Mouse (Mus musculus): ENCODE data around the gene Nelfcd. TPM values are rescaled to one million over a fixed set of nuclear protein-coding genes. Genes with fewer than 3 reads are reported as not detected.

Gene Nelfcd
- total and polyA plus RNA-seq, 2 experiments from 2014 or later: 72.6 to 93.8 TPM

DNA sequence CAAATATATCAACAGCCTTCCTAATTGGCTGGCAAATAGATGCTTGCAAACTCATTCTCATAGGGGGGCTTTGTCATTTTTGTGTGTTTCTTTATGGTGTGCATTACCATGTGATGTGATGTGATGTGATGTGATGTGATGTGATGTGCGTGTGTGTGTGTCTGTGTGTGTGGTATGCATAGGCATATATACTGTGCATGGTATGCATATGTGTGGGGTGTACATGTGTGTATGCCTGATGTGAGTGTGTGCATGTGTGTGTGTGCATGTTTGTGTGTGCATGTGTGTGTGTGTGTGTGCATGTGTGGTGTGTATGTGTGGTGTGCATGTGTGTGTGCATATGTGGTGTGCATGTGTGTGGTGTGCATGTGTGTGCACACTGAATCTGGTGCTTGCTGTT, 18.5 kb upstream of the Nelfcd start:
- 95% methylated on average over 1 of the region's 1 CpGs for WGBS
- no peak for DNase-seq (ENCODE audit: low spot score)

DNA sequence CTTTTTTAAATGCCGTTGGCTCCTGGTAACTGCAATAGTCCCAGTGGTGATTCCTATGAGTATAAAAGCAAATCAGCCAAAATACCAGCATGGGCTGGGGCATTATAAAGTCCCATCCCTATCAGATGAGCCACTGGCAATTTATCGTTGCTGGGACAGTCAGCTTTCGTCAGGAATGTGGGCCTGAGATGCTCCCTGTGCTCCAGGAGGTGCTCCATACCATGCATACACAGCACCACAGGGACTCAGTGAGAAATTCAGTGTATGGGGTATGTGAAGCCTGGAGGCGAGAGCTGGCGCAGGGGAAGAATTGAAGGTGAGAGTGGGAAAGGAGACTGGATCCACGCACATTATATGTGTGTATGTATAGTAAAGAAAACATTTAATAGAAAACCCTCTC, 17.7 kb upstream of the Nelfcd start:
- Histone ChIP-seq H3K4me3 (ENCODE audit: low read length) (no peak overlapping the region), H3K27me3 (ENCODE audit: insufficient read depth, low read length) (no peaks in the 10 kb centered on the region), H3K4me1 (ENCODE audit: insufficient read depth, low read length) (no peaks in the 10 kb centered on the region), H3K27ac (no peak overlapping the region), H3K36me3 (ENCODE audit: insufficient read depth, low read length) (no peaks in the 10 kb centered on the region), H3K9ac (replicated peaks; ENCODE audit: low read length) (no peak overlapping the region), H3K9me3 (ENCODE audit: low read length) (no peaks in the 10 kb centered on the region), H3K4me2 (ENCODE audit: low read depth, low read length) (no peak overlapping the region)
- ATAC-seq (no peak), DNase-seq (ENCODE audit: low spot score) (no peak)
- WGBS: 92% methylated on average over 6 of the region's 6 CpGs
- TF ChIP-seq CTCF (IDR thresholded peaks at IDR 0.05; ENCODE audit: low read depth): no peak

More for the DNA sequence above, 18.5 kb upstream of the Nelfcd start:
- Histone ChIP-seq H3K4me2 (ENCODE audit: low read depth, low read length) (no peak overlapping the region), H3K27ac (no peak overlapping the region), H3K9ac (replicated peaks; ENCODE audit: low read length) (no peak overlapping the region), H3K9me3 (ENCODE audit: low read length) (0 out of 2 replicates have a peak, but pooled peaks cover under 1% of the 10 kb centered on the region), H3K27me3 (ENCODE audit: insufficient read depth, low read length) (no peaks in the 10 kb centered on the region), H3K36me3 (ENCODE audit: insufficient read depth, low read length) (no peaks in the 10 kb centered on the region), H3K4me1 (ENCODE audit: insufficient read depth, low read length) (no peaks in the 10 kb centered on the region), H3K4me3 (ENCODE audit: low read length) (no peak overlapping the region)
- no peak for ATAC-seq
- no peak for TF ChIP-seq CTCF (IDR thresholded peaks at IDR 0.05; ENCODE audit: low read depth)

DNA sequence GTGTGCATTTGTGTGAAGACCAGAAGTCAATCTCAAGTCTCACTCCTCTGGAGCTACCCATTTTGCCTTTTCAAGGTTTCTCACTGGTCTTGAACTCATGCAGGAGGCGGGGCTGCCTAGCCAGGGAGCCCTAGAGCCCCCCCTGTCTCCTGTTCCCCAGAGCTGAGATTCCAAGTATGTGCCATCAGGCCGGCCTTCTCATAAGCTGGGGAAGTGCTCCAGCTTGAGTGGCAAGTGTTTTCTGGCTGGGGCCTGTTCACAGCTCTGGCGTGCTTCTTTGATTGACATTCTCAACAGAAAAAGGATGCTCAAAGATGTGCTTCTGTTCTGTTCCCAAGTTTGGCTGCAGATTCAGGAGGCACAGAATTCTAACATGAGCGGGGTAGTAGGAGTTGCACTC, 15.2 kb upstream of the Nelfcd start:
- Histone ChIP-seq H3K4me3 (ENCODE audit: low read length) (no peak overlapping the region), H3K4me1 (ENCODE audit: insufficient read depth, low read length) (no peaks in the 10 kb centered on the region), H3K27ac (no peak overlapping the region), H3K27me3 (ENCODE audit: insufficient read depth, low read length) (no peaks in the 10 kb centered on the region), H3K9me3 (ENCODE audit: low read length) (no peaks in the 10 kb centered on the region), H3K9ac (replicated peaks; ENCODE audit: low read length) (no peak overlapping the region), H3K36me3 (ENCODE audit: insufficient read depth, low read length) (no peaks in the 10 kb centered on the region), H3K4me2 (ENCODE audit: low read depth, low read length) (no peak overlapping the region)
- WGBS: 64% methylated on average over 4 of the region's 4 CpGs
- ATAC-seq (no peak), DNase-seq (ENCODE audit: low spot score) (no peak)
- TF ChIP-seq CTCF (IDR thresholded peaks at IDR 0.05; ENCODE audit: low read depth): no peak

DNA sequence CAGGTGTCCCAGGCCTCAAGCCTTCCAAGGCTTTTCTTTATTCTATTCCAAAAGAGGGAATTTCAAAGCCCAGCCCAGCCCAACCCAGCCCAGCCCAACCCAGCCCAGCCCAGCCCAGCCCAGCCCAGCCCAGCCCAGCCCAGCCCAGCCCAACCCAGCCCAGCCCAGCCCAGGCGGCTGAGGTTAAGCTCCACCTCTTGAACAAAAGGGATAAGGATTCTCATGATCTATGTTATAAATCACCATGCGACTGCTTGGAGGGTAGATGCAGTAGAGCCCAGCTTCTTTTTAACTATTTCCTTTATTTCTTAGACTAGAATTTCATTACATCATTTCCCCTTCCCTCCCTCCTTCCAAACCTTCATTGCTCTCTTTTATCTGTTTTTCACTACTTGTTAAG, 5.4 kb upstream of the Nelfcd start:
- no peak for ATAC-seq
- no peaks in the 10 kb centered on the region for H3K36me3 ChIP-seq (ENCODE audit: insufficient read depth, low read length)
- no peak overlapping the region for H3K9ac ChIP-seq (replicated peaks; ENCODE audit: low read length)

DNA sequence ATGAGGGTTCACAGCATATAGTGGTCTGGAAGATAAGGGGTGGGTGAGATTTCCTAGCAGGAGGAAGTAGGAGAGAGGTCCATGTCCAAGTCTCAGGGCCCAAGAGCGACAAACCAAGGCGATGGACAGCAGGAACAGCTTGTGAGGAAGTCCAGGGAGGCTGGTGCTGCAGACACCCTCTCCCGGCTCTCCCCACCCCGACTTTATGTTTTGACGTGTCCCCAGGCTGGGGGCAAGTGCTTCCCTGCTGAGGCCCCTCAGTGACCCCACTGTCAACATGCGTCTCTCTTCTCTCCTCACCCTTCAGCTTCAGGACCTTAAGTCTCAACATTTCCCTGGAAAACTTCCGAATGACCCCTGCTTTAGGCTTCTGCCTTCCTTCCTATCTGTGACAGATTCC, 2.5 kb upstream of the Nelfcd start:
- no peak overlapping the region for H3K4me3 ChIP-seq (ENCODE audit: low read length)
- DNase-seq (ENCODE audit: low spot score): no peak
- WGBS: 81% methylated on average over 7 of the region's 7 CpGs

More for the DNA sequence above, 5.4 kb upstream of the Nelfcd start:
- H3K27me3 ChIP-seq (ENCODE audit: insufficient read depth, low read length): no peaks in the 10 kb centered on the region
- no peak overlapping the region for H3K4me3 ChIP-seq (ENCODE audit: low read length)
- TF ChIP-seq CTCF (IDR thresholded peaks at IDR 0.05; ENCODE audit: low read depth): no peak
- no peak overlapping the region for H3K4me2 ChIP-seq (ENCODE audit: low read depth, low read length)
- no peak for DNase-seq (ENCODE audit: low spot score)
- 72% methylated on average over 2 of the region's 2 CpGs for WGBS
- no peak overlapping the region for H3K27ac ChIP-seq
- no peaks in the 10 kb centered on the region for H3K9me3 ChIP-seq (ENCODE audit: low read length)
- no peaks in the 10 kb centered on the region for H3K4me1 ChIP-seq (ENCODE audit: insufficient read depth, low read length)

DNA sequence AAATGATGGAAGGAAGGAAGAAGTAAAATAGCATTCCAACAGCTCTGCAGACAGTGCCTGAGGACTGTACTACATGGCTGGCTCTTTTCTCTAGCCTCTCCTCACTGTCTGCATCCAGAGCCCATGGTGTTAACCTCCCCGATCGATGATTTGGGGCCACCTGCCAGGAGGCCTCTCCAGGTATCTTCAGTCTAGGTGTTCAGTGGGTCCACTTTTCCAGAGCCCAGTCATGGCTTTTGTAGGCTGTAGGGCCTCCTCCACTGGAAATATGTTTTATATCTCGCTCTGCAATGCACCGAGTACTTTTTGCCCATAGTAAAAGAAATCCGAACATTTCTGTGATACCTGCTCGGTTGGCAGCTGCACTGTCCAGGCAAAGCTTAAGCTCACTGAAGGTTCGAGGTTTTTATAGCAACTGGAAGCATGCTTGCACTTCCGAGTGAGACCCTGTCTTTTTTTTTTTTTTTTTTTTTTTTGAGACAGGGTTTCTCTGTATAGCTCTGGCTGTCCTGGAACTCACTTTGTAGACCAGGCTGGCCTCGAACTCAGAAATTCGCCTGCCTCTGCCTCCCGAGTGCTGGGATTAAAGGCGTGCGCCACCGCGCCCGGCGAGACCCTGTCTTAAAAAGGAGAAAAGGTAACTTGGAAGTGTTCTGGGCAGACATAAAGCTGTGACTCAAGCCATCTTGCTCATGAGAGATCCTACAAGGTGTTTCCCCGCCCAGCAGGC, 438 bp upstream of the Nelfcd start:
- 48% methylated on average over 18 of the region's 18 CpGs for WGBS
- Histone ChIP-seq H3K4me2 (ENCODE audit: low read depth, low read length) (peak overlapping the region; percentile 95), H3K9me3 (ENCODE audit: low read length) (no peaks in the 10 kb centered on the region), H3K27ac (no peak overlapping the region), H3K4me1 (ENCODE audit: insufficient read depth, low read length) (0 out of 2 replicates have a peak, but pooled peaks cover 8% of the 10 kb centered on the region), H3K4me3 (ENCODE audit: low read length) (peak overlapping the region; percentile 84), H3K9ac (replicated peaks; ENCODE audit: low read length) (no peak overlapping the region; the same call in 1 of the 2 replicates), H3K36me3 (ENCODE audit: insufficient read depth, low read length) (no peaks in the 10 kb centered on the region), H3K27me3 (ENCODE audit: insufficient read depth, low read length) (no peaks in the 10 kb centered on the region)
- ATAC-seq (no peak; the same call in 1 of the 2 replicates), DNase-seq (ENCODE audit: low spot score) (no peak)
- TF ChIP-seq CTCF (IDR thresholded peaks at IDR 0.05; ENCODE audit: low read depth): no peak

More for the DNA sequence above, 2.5 kb upstream of the Nelfcd start:
- H3K27ac ChIP-seq: no peak overlapping the region
- no peak overlapping the region for H3K9ac ChIP-seq (replicated peaks; ENCODE audit: low read length)
- H3K4me1 ChIP-seq (ENCODE audit: insufficient read depth, low read length): 0 out of 2 replicates have a peak, but pooled peaks cover 8% of the 10 kb centered on the region
- H3K9me3 ChIP-seq (ENCODE audit: low read length): no peaks in the 10 kb centered on the region
- H3K4me2 ChIP-seq (ENCODE audit: low read depth, low read length): no peak overlapping the region
- H3K36me3 ChIP-seq (ENCODE audit: insufficient read depth, low read length): no peaks in the 10 kb centered on the region
- ATAC-seq: no peak
- H3K27me3 ChIP-seq (ENCODE audit: insufficient read depth, low read length): no peaks in the 10 kb centered on the region
- no peak for TF ChIP-seq CTCF (IDR thresholded peaks at IDR 0.05; ENCODE audit: low read depth)

DNA sequence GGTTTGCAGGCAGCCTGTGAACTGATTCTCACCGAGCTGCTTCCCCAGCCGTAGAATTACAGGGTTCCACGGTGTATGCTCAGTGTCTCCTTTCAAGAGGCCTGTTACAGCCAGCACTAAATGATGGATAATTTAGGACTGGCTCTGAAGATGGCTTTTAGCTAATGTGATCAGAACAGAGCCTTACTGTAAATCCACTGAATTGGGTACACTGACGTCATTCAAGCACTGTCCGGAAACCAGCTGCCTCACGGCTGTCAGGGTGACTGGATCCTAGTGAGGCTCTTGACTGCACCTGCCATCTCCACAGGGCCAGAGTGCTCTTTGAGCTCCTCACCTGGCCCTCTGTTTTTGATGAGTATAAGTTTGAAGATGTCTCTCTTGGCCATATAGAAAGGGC, 5.5 kb downstream of the Nelfcd start:
- Histone ChIP-seq H3K9me3 (ENCODE audit: low read length) (no peaks in the 10 kb centered on the region), H3K36me3 (ENCODE audit: insufficient read depth, low read length) (peaks cover 23% of the 10 kb centered on the region; the same call in 1 of the 2 replicates), H3K4me3 (ENCODE audit: low read length) (no peak overlapping the region), H3K27me3 (ENCODE audit: insufficient read depth, low read length) (no peaks in the 10 kb centered on the region), H3K27ac (no peak overlapping the region), H3K4me1 (ENCODE audit: insufficient read depth, low read length) (0 out of 2 replicates have a peak, but pooled peaks cover 8% of the 10 kb centered on the region), H3K9ac (replicated peaks; ENCODE audit: low read length) (no peak overlapping the region), H3K4me2 (ENCODE audit: low read depth, low read length) (no peak overlapping the region)
- DNase-seq (ENCODE audit: low spot score): no peak
- ATAC-seq: no peak
- 82% methylated on average over 6 of the region's 6 CpGs for WGBS
- no peak for TF ChIP-seq CTCF (IDR thresholded peaks at IDR 0.05; ENCODE audit: low read depth)

Measured in hindbrain, postnatal 0 days (tissue).